Mouse (Mus musculus): ENCODE data around the gene Nr1i2. TPM values are rescaled to one million over a fixed set of nuclear protein-coding genes. Genes with fewer than 3 reads are reported as not detected.
"Not testable (repeated sequence)": the region's sequence is repeated elsewhere in the genome, so short reads cannot be mapped to it uniquely, and the experiment has no call there.

Nr1i2 gene
- polyA plus RNA-seq, 1 experiment from 2014 or later: not detected

GRCm38 (mm10) chr16:38245849-38246585 is 48.6 kb downstream of the Nr1i2 start:
- Histone ChIP-seq H3K4me3 (no peak overlapping the region), H3K36me3 (peaks cover 12% of the 10 kb centered on the region), H3K27ac (no peak overlapping the region), H3K9ac (no peak overlapping the region), H3K4me1 (peaks cover 8% of the 10 kb centered on the region), H3K4me2 (no peak overlapping the region), H3K27me3 (no peaks in the 10 kb centered on the region), H3K9me3 (no peaks in the 10 kb centered on the region)
- no peak for ATAC-seq (ENCODE audit: insufficient number of reproducible peaks, low FRiP score, low TSS enrichment, low read depth)
- WGBS: 61% methylated on average over 5 of the region's 5 CpGs

- H3K27me3 ChIP-seq: no peaks in the 10 kb centered on the region
- H3K36me3 ChIP-seq: peaks cover 17% of the 10 kb centered on the region
- no peak for ATAC-seq (ENCODE audit: insufficient number of reproducible peaks, low FRiP score, low TSS enrichment, low read depth)
- peaks cover 8% of the 10 kb centered on the region for H3K4me1 ChIP-seq
- no peak overlapping the region for H3K9ac ChIP-seq
- no peak overlapping the region for H3K4me2 ChIP-seq
- no peak overlapping the region for H3K4me3 ChIP-seq
- no peaks in the 10 kb centered on the region for H3K9me3 ChIP-seq
- H3K27ac ChIP-seq: no peak overlapping the region
- 45% methylated on average over 2 of the region's 2 CpGs for WGBS
These were observed 49.2 kb downstream of the Nr1i2 start for GRCm38 (mm10) chr16:38245379-38245778.

- peaks cover 21% of the 10 kb centered on the region for H3K36me3 ChIP-seq
- H3K9ac ChIP-seq: no peak overlapping the region
- peaks cover 8% of the 10 kb centered on the region for H3K4me1 ChIP-seq
- no peak overlapping the region for H3K27ac ChIP-seq
- no peak for ATAC-seq (ENCODE audit: insufficient number of reproducible peaks, low FRiP score, low TSS enrichment, low read depth)
- H3K4me2 ChIP-seq: no peak overlapping the region
- H3K27me3 ChIP-seq: no peaks in the 10 kb centered on the region
- no peak overlapping the region for H3K4me3 ChIP-seq
- no peaks in the 10 kb centered on the region for H3K9me3 ChIP-seq
- WGBS: 89% methylated on average over 6 of the region's 6 CpGs
These were observed 50.5 kb downstream of the Nr1i2 start for GRCm38 (mm10) chr16:38244111-38244510.

- Histone ChIP-seq H3K27ac (no peak overlapping the region), H3K4me1 (no peaks in the 10 kb centered on the region), H3K9me3 (no peaks in the 10 kb centered on the region), H3K9ac (no peak overlapping the region), H3K36me3 (peaks cover 29% of the 10 kb centered on the region), H3K4me3 (no peak overlapping the region), H3K27me3 (no peaks in the 10 kb centered on the region), H3K4me2 (no peak overlapping the region)
- no peak for ATAC-seq (ENCODE audit: insufficient number of reproducible peaks, low FRiP score, low TSS enrichment, low read depth)
- 94% methylated on average over 10 of the region's 10 CpGs for WGBS
These were observed 54.5 kb downstream of the Nr1i2 start for GRCm38 (mm10) chr16:38240167-38240566.

GRCm38 (mm10) chr16:38239729-38240128 is 54.9 kb downstream of the Nr1i2 start:
- H3K27ac ChIP-seq: no peak overlapping the region
- H3K36me3 ChIP-seq: peaks cover 28% of the 10 kb centered on the region
- H3K4me1 ChIP-seq: no peaks in the 10 kb centered on the region
- no peaks in the 10 kb centered on the region for H3K27me3 ChIP-seq
- no peaks in the 10 kb centered on the region for H3K9me3 ChIP-seq
- H3K4me3 ChIP-seq: no peak overlapping the region
- 66% methylated on average over 5 of the region's 5 CpGs for WGBS
- H3K9ac ChIP-seq: no peak overlapping the region
- ATAC-seq (ENCODE audit: insufficient number of reproducible peaks, low FRiP score, low TSS enrichment, low read depth): no peak
- H3K4me2 ChIP-seq: no peak overlapping the region

- peaks cover 22% of the 10 kb centered on the region for H3K36me3 ChIP-seq
- no peak overlapping the region for H3K9ac ChIP-seq
- no peak for ATAC-seq (ENCODE audit: insufficient number of reproducible peaks, low FRiP score, low TSS enrichment, low read depth)
- H3K4me1 ChIP-seq: no peaks in the 10 kb centered on the region
- H3K9me3 ChIP-seq: no peaks in the 10 kb centered on the region
- no peak overlapping the region for H3K27ac ChIP-seq
- H3K27me3 ChIP-seq: no peaks in the 10 kb centered on the region
- 66% methylated on average over 4 of the region's 4 CpGs for WGBS
- H3K4me3 ChIP-seq: no peak overlapping the region
- H3K4me2 ChIP-seq: no peak overlapping the region
These were observed 57.6 kb downstream of the Nr1i2 start for GRCm38 (mm10) chr16:38236936-38237585.

GRCm38 (mm10) chr16:38222491-38222890 is 72.1 kb downstream of the Nr1i2 start:
- not testable (repeated sequence) for H3K27me3 ChIP-seq; H3K4me1 ChIP-seq; H3K27ac ChIP-seq; ATAC-seq (ENCODE audit: insufficient number of reproducible peaks, low FRiP score, low TSS enrichment, low read depth); H3K9ac ChIP-seq; H3K4me3 ChIP-seq; H3K4me2 ChIP-seq; H3K9me3 ChIP-seq
- peaks cover 34% of the 10 kb centered on the region for H3K36me3 ChIP-seq
- WGBS: 93% methylated on average over 4 of the region's 5 CpGs

GRCm38 (mm10) chr16:38205272-38205671 is 89.4 kb downstream of the Nr1i2 start:
- peaks cover 21% of the 10 kb centered on the region for H3K36me3 ChIP-seq
- no peaks in the 10 kb centered on the region for H3K27me3 ChIP-seq
- H3K27ac ChIP-seq: no peak overlapping the region
- H3K9ac ChIP-seq: no peak overlapping the region
- no peak overlapping the region for H3K4me2 ChIP-seq
- ATAC-seq (ENCODE audit: insufficient number of reproducible peaks, low FRiP score, low TSS enrichment, low read depth): no peak
- H3K9me3 ChIP-seq: no peaks in the 10 kb centered on the region
- H3K4me1 ChIP-seq: peaks cover 2% of the 10 kb centered on the region; the same call in 1 of the 2 replicates
- no peak overlapping the region for H3K4me3 ChIP-seq
- WGBS: 70% methylated on average over 7 of the region's 7 CpGs

Other genes starting within 250 kb of the Nr1i2 start
- gene Gsk3b, start 205.8 kb downstream of the Nr1i2 start, polyA plus RNA-seq (2015; fragmentation: Nextera tagmentation; extraction: Ambion mirVana): 52.0 and 55.3 TPM in 2 replicates
- 0.11 TPM in 1 of 2 replicates, not detected in the other for gene Maats1, start 47.3 kb upstream of the Nr1i2 start, polyA plus RNA-seq (2015; fragmentation: Nextera tagmentation; extraction: Ambion mirVana)
- 104 and 121 TPM in 2 replicates for gene Cox17, start 52.2 kb upstream of the Nr1i2 start, polyA plus RNA-seq (2015; fragmentation: Nextera tagmentation; extraction: Ambion mirVana)
- gene Gm21987, start 52.2 kb upstream of the Nr1i2 start, polyA plus RNA-seq (2015; fragmentation: Nextera tagmentation; extraction: Ambion mirVana): 0.55 TPM in 1 of 2 replicates, not detected in the other
- gene Popdc2, start 67.4 kb upstream of the Nr1i2 start, polyA plus RNA-seq (2015; fragmentation: Nextera tagmentation; extraction: Ambion mirVana): 3.2 and 8.5 TPM in 2 replicates
- 0.67 and 0.93 TPM in 2 replicates for gene Pla1a, start 138.3 kb upstream of the Nr1i2 start, polyA plus RNA-seq (2015; fragmentation: Nextera tagmentation; extraction: Ambion mirVana)
- gene Adprh, start 157.9 kb upstream of the Nr1i2 start, polyA plus RNA-seq (2015; fragmentation: Nextera tagmentation; extraction: Ambion mirVana): 106 TPM in 2 replicates
- gene Cd80, start 160.7 kb upstream of the Nr1i2 start, polyA plus RNA-seq (2015; fragmentation: Nextera tagmentation; extraction: Ambion mirVana): 0.35 and 0.38 TPM in 2 replicates
- gene Timmdc1, start 227.8 kb upstream of the Nr1i2 start, polyA plus RNA-seq (2015; fragmentation: Nextera tagmentation; extraction: Ambion mirVana): 26.6 and 28.3 TPM in 2 replicates

All from limb, embryonic 15.5 days (tissue).